Mouse (Mus musculus) kidney, adult 11 months (tissue): ENCODE data around the gene Lztr1.
"Not testable (repeated sequence)": the region's sequence is repeated elsewhere in the genome, so short reads cannot be mapped to it uniquely, and the experiment has no call there.

Experiments
- DNase-seq: peaks from one replicate; pipeline ENCODE4 v3.0.0; 2022

Lztr1 gene

GRCm38 (mm10) chr16:17508031-17508430 is 457 bp upstream of the Lztr1 start:
- DNase-seq: not testable (repeated sequence)

- DNase-seq: no peak
These were observed 731 bp downstream of the Lztr1 start for GRCm38 (mm10) chr16:17509240-17509597.

- DNase-seq: no peak
These were observed 1.7 kb downstream of the Lztr1 start for GRCm38 (mm10) chr16:17510143-17510542.

- peak; percentile 61 for DNase-seq
These were observed 2.2 kb downstream of the Lztr1 start for GRCm38 (mm10) chr16:17510686-17511085.

GRCm38 (mm10) chr16:17511431-17511830 is 2.9 kb downstream of the Lztr1 start:
- DNase-seq: no peak

- DNase-seq: no peak
These were observed 10.4 kb downstream of the Lztr1 start for GRCm38 (mm10) chr16:17518910-17519309.

GRCm38 (mm10) chr16:17524156-17524555 is 15.7 kb downstream of the Lztr1 start:
- DNase-seq: no peak

- DNase-seq: no peak
These were observed 17.0 kb downstream of the Lztr1 start for GRCm38 (mm10) chr16:17525524-17525923.

GRCm38 (mm10) chr16:17526223-17526622 is 17.7 kb downstream of the Lztr1 start:
- peak; percentile 61 for DNase-seq

- no peak for DNase-seq
These were observed 19.1 kb downstream of the Lztr1 start for GRCm38 (mm10) chr16:17527606-17528005.

GRCm38 (mm10) chr16:17528276-17528675 is 19.8 kb downstream of the Lztr1 start:
- DNase-seq: no peak

- peak; percentile 23 for DNase-seq
These were observed 21.6 kb downstream of the Lztr1 start for GRCm38 (mm10) chr16:17529981-17530586.

- DNase-seq: peak; percentile 95
These were observed 22.3 kb downstream of the Lztr1 start, which contains the start of gene Thap7 for GRCm38 (mm10) chr16:17530640-17531288. Thap7 (minus strand) TSS chr16:17531136.

- DNase-seq: peak; percentile 42
These were observed 23.8 kb downstream of the Lztr1 start for GRCm38 (mm10) chr16:17532271-17532670.

- DNase-seq: no peak
These were observed 24.3 kb downstream of the Lztr1 start for GRCm38 (mm10) chr16:17532676-17533329.

GRCm38 (mm10) chr16:17536584-17536983 is 28.1 kb downstream of the Lztr1 start:
- no peak for DNase-seq

- no peak for DNase-seq
These were observed 34.1 kb downstream of the Lztr1 start for GRCm38 (mm10) chr16:17542632-17543031.

GRCm38 (mm10) chr16:17552837-17553236 is 44.3 kb downstream of the Lztr1 start:
- no peak for DNase-seq

GRCm38 (mm10) chr16:17553910-17554685 is 45.6 kb downstream of the Lztr1 start:
- peak; percentile 88 for DNase-seq

- DNase-seq: not testable (repeated sequence)
These were observed 46.2 kb downstream of the Lztr1 start for GRCm38 (mm10) chr16:17554702-17555101.

- no peak for DNase-seq
These were observed 47.7 kb downstream of the Lztr1 start for GRCm38 (mm10) chr16:17556180-17556579.

GRCm38 (mm10) chr16:17556907-17557306 is 48.4 kb downstream of the Lztr1 start:
- no peak for DNase-seq

GRCm38 (mm10) chr16:17557947-17558480 is 49.5 kb downstream of the Lztr1 start:
- peak; percentile 49 for DNase-seq
